Mouse (Mus musculus) bone marrow macrophage, adult 2 months (primary cell): ENCODE data around the gene Olfr888. TPM values are rescaled to one million over a fixed set of nuclear protein-coding genes. Genes with fewer than 3 reads are reported as not detected.

Experiments used
- H3K27ac ChIP-seq: 2 replicates; pipeline ENCODE4 v1.5.1; 2012; ENCODE audit warnings: low read depth, low read length; ENCODE audit not compliant: insufficient read depth
- H3K4me1 ChIP-seq: 2 replicates; pipeline ENCODE4 v1.6.1; 2012; ENCODE audit warnings: low read length; ENCODE audit not compliant: control insufficient read depth, insufficient read depth
- H3K4me3 ChIP-seq: 2 replicates; pipeline ENCODE4 v1.5.1; 2012; ENCODE audit warnings: mild to moderate bottlenecking, low read length, moderate library complexity; ENCODE audit not compliant: insufficient read depth
- CTCF ChIP-seq: IDR thresholded peaks from 2 replicates; pipeline ENCODE4 v1.5.1; 2012; ENCODE audit warnings: low read depth, mild to moderate bottlenecking, low read length, moderate library complexity
- POLR2A ChIP-seq: IDR thresholded peaks from 2 replicates; pipeline ENCODE4 v1.6.1; 2012; ENCODE audit warnings: mild to moderate bottlenecking, low read depth, low read length, borderline replicate concordance
- polyA plus RNA-seq: library from polyadenylated mRNA; stranded (reverse); fragments of >200 nt; gene quantifications from 2 replicates; pipeline ENCODE4 v1.2.4, GENCODE M21; 2012; ENCODE audit not compliant: missing spikeins, insufficient read depth, insufficient read length

The Olfr888 gene
- not detected in 2 replicates for polyA plus RNA-seq

DNA sequence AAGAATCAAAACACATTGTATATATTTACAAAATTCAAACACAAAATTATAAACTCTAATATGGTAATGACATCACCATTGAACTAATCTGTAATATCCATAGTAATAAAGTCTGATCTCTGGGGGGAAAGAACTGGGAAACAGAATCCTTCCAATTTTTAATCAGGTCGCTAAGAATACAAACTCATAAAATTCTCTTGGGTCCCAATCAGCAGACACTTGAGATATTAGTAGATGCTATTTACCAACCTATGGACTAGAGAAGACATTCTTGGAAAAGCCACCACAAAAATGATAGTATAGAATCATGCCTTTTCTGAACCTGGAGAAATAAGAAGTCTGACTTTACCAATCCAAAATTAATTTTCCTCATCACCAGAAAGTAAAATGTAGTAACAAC lies at the start of gene Olfr888:
Olfr888 (plus strand) TSS at position 301 of the 400 bp plus-strand sequence.
- TF ChIP-seq POLR2A, result no peak
- TF ChIP-seq CTCF, result no peak
- Histone ChIP-seq H3K4me1 (no peaks in the 10 kb centered on the region), H3K27ac (no peak within 1 kb of the TSS), H3K4me3 (no peak within 1 kb of the TSS)

DNA sequence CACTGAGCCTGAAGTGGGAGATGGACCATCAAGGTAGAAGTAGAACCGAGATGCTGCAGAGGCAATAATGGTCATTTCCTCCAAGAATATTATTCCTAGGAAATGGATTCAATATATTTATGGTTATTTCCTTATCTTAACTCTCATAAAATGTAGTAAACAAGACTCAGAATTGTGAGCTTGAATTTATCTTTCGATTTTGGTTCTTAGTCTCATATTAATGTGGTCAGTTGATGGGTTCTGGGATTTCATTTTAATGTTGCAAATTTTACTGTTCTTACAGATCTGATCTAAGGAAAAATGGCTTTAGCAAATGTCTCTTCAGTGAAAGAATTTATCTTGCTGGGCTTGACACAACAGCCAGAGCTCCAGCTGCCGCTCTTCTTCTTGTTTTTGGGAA lies 46.9 kb upstream of the Olfr888 start, which contains the start of gene Olfr885:
Olfr885 (plus strand) TSS at position 301 of the 400 bp plus-strand sequence.
- Histone ChIP-seq H3K4me3 (no peak within 1 kb of the TSS), H3K4me1 (no peaks in the 10 kb centered on the region), H3K27ac (no peak within 1 kb of the TSS)
- TF ChIP-seq POLR2A (no peak), CTCF (no peak)

GRCm38 (mm10) chr9:38083772-38084171 lies 24.2 kb upstream of the Olfr888 start, which contains the start of gene Olfr887:
Olfr887 (plus strand) TSS chr9:38084072.
- Histone ChIP-seq H3K4me3 (no peak within 1 kb of the TSS), H3K27ac (no peak within 1 kb of the TSS), H3K4me1 (no peaks in the 10 kb centered on the region)
- TF ChIP-seq POLR2A, result no peak
- TF ChIP-seq CTCF, result no peak

DNA sequence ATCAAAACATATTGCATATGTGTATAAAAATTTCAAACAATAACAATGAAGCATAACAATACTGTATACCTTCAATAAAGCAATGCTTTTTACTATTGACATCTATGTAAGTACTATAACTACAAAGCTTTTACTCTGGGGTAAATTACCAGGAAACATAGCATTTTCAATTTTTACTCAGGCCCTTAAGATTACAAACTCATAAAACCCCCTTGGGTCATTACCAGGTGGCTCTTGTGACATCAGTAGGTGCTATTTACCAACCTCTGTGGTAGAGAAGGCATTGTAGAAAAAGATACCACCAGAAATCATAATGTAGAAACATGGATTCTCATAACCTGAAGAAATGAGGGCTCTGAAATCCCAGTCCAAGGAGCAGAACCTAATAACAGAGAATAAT lies 7.0 kb downstream of the Olfr888 start, which contains the start of gene Olfr889:
Olfr889 (plus strand) TSS at position 301 of the 400 bp plus-strand sequence.
- Histone ChIP-seq H3K4me1 (no peaks in the 10 kb centered on the region), H3K27ac (no peak within 1 kb of the TSS), H3K4me3 (no peak within 1 kb of the TSS)
- TF ChIP-seq POLR2A (no peak), CTCF (no peak)

GRCm38 (mm10) chr9:38142217-38142616 lies 34.3 kb downstream of the Olfr888 start, which contains the start of gene Olfr890:
Olfr890 (plus strand) TSS chr9:38142517.
- TF ChIP-seq POLR2A (no peak), CTCF (no peak)
- Histone ChIP-seq H3K27ac (no peak within 1 kb of the TSS), H3K4me3 (no peak within 1 kb of the TSS), H3K4me1 (no peaks in the 10 kb centered on the region)

Other genes with a start within 250 kb of the Olfr888 start
- gene Olfr145, start 211.4 kb upstream of the Olfr888 start, polyA plus RNA-seq, result 0.16 TPM in 1 of 2 replicates, not detected in the other
- gene Olfr878, start 190.3 kb upstream of the Olfr888 start, polyA plus RNA-seq, result not detected in 2 replicates
- not detected in 2 replicates for gene Olfr881, start 116.3 kb upstream of the Olfr888 start, polyA plus RNA-seq
- not detected in 2 replicates for gene Olfr883, start 82.3 kb upstream of the Olfr888 start, polyA plus RNA-seq
- not detected in 2 replicates for gene Olfr884, start 61.6 kb upstream of the Olfr888 start, polyA plus RNA-seq
- gene Olfr885, start 46.8 kb upstream of the Olfr888 start, polyA plus RNA-seq, result not detected in 2 replicates
- not detected in 2 replicates for gene Olfr887, start 24.1 kb upstream of the Olfr888 start, polyA plus RNA-seq
- not detected in 2 replicates for gene Olfr889, start 7.1 kb downstream of the Olfr888 start, polyA plus RNA-seq
- gene Olfr890, start 34.4 kb downstream of the Olfr888 start, polyA plus RNA-seq, result not detected in 2 replicates
- gene Olfr891, start 72.7 kb downstream of the Olfr888 start, polyA plus RNA-seq, result not detected in 2 replicates
- not detected in 2 replicates for gene Olfr893, start 100.2 kb downstream of the Olfr888 start, polyA plus RNA-seq
- not detected in 2 replicates for gene Olfr894, start 109.9 kb downstream of the Olfr888 start, polyA plus RNA-seq
- not detected in 2 replicates for gene Olfr143, start 144.6 kb downstream of the Olfr888 start, polyA plus RNA-seq
- gene Olfr895, start 159.7 kb downstream of the Olfr888 start, polyA plus RNA-seq, result not detected in 2 replicates
- not detected in 2 replicates for gene Olfr896-ps1, start 183.0 kb downstream of the Olfr888 start, polyA plus RNA-seq
- gene Olfr25, start 220.9 kb downstream of the Olfr888 start, polyA plus RNA-seq, result not detected in 2 replicates
- not detected in 2 replicates for gene Olfr898, start 240.3 kb downstream of the Olfr888 start, polyA plus RNA-seq